Mouse (Mus musculus): ENCODE results near the gene Tsfm. TPM values are rescaled to one million over a fixed set of nuclear protein-coding genes. Genes with fewer than 3 reads are reported as not detected.
A peak's percentile ranks its signal among the peaks of the same experiment; 100 is the strongest.

Gene Tsfm
- total RNA-seq, 2 experiments from 2014 or later: 20.4 to 22.4 TPM

DNA sequence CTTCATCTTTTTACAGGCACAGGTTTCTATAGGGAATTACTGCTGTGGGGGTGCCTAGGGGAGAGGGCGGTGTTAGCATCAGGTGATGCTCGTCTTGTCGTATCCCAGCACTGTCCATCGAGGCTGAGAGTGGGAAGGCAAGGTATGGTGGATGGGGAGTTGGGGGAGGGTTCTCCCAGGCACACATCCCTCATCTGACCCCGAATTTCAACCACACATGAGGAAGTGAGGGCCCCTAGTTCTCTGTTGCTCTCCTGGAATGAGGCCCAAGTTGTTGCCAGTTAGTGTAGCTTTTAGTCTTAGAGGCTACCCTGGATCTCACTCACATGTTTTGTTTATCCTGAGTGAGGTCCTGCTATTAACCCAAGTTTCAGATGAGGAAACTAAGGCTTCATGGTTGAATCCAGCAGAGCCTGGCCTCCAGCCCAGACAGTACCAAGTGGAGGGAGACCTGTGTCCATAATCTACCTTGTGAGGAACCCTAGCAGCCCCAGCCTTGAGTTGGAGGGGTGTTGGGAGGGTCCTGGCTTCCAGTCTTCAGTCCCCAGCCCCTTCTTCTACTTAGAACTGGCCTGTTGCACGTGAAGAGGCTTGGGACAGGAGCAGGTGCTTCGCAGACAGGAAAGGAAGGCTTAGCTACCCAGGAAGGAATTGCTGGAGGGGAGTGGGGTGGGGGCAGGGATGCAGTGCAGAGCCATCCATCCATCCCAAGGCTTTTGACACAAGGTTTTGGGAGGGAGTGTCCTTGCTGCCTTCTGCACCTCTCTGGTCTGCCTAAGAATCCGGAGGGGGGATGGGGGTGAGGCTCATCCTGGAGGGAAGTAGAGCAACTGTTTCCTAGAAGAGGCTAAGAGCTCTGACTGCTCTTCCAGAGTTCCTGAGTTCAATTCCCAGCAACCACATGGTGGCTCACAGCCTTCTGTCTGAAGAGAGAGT is 43.2 kb downstream of the Tsfm start:
- DNase-seq (ENCODE audit: low spot score): no peak

DNA sequence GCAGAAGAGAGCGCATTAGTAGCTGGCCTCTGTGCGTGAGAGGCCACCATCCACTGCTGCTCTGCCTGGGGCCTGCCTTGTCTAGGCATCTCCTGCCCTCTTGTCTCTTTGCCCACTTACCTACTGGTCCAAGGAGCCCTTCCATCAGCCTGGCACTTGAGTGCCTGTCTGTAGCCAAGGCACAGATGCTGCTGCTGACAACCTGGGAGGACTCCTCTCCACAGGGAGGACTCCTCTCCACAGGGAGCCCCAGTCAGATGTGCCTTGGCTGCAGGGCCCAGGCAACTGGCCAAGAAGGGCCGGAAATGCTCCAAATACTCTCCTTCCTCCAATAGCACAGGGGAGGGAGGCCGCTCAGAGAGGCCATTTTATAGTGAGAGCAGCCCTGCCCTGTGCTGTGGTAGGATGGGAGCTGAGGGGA is 44.1 kb downstream of the Tsfm start:
- DNase-seq (ENCODE audit: low spot score): peak; percentile 92

DNA sequence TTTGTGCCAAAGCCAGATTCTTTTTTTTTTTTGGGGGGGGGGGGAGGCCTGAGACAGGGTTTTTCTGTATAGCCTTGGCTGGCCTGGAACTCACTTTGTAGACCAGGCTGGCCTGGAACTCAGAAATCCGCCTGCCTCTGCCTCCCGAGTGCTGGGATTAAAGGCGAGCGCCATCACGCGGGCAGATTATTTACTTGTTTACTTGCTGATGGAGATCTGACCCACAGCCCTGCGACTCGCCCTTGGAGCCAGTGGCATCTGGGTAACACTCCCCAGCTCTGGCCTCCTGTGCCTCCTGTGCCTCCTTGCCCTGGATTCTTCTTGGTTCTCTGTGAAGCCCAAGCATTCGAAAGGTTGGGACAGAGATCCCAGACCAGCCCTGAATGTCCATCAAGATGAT is 45.1 kb downstream of the Tsfm start:
- DNase-seq (ENCODE audit: low spot score): no peak

DNA sequence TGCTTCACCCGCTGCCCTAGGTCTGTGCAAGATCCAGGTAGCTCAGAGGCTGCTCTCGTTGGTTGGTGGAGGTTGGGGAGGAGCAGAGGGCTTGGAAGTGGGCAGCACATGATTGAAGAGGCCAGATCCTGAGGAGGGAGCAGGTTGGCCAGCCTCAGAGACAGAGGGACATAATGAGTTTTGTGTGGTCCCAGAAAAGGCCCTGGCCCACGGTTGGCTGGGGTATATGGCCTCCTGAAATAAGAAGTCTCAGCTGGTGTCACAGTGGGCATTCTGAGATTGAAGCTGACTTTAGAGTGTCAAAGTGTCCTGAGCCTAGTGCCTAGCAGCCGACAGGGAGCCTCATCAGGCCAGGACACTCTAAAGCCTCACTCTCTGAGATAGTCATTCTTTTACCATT is 45.5 kb downstream of the Tsfm start:
- DNase-seq (ENCODE audit: low spot score): no peak

DNA sequence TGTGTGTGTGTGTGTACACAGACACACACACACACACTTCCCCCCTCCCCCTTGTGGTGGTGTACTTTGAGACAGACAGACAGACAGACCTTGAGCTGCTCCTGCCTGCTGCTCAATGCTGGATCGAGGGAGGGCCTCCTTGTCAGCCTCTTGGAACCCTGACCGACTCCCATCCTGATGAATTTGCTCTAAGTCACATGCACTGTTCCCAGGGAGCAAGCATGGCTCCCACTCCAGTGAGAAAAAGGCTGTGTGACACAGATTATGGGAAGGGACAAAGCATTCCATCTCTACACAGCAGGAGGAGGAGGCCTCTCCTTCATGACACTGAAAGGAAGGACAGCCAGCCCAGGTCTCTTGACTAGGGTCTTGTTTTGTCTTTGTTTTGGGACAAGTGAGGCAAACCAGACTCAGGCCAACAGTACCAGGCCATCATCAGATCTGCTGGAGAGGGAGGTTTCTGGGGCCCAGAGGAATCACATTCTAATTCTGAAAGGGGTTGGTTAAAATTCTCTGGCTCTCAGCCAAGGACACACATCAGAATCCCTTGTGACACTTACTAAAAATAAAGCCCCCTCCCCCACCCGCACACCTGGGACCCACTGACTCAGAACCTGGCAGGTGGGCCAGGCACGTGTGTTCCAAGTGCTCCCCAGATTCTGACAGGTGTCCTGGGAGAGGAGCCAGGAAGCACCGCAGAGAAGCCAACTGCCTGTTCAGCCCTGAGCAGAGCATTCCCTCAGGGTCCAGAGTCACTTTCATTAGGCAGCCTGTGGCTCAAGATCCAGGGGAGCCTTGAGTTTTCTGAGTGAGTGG is 46.2 kb downstream of the Tsfm start:
- DNase-seq (ENCODE audit: low spot score): peak; percentile 78

DNA sequence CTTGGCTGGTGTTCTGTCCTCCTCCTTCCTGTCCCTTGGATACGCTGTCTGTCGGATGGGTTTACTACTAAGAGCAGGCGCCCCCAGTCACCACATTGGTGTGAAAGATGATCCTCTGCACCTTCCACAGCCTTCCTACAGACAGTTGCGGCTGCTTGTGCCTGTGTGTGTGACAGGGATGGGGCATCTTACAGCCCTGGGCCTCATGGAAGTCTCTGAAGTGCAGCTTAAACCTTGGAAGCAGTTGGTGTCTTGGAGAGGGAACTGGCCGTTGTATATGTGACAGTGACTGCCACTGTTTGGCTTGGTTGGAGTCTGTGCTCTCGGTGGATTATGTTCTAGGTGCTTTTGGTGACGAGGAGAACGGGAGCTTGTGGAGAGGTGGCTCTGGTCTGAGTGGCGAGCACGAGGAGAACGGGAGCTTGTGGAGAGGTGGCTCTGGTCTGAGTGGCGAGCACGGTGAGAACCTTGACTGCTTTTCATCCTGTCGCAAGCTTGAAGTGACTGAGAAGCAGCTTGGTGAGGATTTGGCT is 47.4 kb downstream of the Tsfm start:
- DNase-seq (ENCODE audit: low spot score): no peak

DNA sequence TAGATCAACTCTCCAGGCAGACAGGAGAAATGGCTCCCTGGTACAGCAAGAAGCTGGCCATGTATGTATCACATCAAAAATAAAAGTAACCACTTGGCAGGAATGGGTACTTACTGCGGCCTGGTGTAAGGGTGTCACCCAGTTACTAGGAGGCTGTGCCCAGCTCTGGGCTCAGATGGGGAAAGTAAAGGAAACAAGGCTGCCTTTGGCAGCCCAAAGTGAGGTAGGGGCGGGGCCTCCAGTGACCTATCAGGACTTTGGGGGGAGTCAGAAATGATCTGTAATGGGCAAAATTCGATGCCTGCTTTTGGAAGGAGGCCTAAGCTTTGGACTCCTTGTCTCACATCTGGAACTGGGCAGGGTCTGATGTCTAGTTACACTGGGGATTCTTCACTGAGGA is 48.9 kb downstream of the Tsfm start:
- DNase-seq (ENCODE audit: low spot score): no peak

DNA sequence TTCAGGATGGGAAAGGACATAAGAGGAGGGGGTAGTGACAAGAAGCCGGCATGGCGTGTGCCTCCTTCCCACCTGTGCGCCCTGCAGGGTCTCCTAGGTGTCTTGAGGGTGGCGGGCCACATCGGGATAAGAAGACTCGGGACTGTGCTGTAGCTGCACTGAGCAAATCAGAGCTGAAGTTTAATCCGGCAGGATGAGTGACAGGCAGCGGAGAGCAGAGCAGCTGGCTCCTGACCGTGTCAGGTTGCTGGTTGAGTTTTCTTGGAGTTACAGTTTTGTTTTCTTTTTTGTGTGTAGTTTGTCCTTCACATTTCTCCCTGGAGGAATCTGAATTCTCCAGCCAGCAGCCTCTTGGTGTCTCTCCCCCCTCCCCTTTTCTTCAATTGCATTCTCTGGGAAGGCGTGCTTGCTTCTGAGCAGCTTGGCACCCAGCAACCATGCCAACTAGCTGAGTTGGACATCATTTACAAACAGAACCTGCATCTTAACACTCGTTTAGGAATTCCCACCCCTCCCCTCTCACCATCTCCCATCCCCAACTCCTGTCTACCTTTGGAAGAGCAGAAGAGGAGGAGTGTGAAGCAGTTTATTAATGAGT is 49.6 kb downstream of the Tsfm start:
- peak; percentile 64 for DNase-seq (ENCODE audit: low spot score)

DNA sequence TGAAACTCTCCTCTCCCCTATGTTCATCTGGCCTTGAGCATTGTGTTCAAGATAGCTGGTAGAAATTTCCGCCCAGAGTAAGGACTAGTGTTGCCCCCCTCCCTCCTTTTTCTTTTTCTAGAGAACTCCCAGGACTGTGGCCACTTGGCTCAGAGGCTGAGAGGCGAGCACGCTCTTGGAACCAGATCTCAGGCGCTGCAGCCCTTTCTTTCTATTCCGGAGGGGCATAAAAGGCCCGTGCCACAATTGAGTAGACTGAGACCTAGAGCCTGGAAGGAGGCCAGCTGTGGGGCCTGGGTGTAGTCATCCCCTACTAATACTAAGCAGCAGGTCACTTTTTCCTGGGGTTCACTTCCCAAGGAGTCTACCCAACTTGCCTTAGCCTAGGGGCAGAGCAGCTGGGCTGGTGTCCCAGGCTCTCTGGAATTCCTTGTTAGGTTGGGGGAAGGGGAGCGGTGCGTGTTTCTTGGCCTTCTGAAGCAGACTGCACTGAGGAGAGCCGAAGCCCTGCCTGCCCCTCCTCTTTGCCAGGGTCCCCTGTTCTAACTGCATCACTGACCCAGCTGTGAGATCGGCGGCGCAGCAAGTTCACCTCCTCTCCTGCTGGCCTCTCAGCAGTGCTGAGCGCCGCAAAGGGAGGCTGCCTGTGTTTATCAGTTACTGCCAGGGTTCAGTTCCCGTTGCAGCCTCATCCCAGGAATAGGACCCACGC is 50.3 kb downstream of the Tsfm start:
- DNase-seq (ENCODE audit: low spot score): peak; percentile 66

DNA sequence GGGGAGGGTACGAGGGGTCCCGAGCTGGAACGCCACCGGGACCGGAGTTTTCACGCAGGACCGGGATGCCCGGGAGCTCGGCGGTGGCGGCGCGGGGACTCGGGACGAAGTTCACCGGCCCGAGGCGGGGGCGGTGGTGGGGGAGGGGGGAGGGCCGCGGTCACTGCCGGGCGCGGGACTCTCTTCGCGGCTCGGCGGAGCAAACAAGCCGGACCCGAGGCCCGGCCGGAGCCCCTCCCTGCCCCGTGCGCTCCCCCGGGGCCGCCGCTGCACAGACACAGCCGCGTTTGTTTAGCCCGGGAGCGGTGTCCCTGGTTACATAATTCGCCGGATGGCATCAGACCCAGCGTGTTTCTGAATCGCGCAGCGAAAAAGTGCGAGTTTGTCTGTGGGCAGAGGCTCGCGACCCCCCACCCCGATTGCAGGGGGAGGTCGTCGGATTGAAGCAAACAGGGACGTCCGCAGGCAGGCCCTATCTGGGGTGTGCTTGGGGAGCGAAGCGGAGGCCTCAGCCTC is 50.9 kb downstream of the Tsfm start:
- DNase-seq (ENCODE audit: low spot score): no peak

DNA sequence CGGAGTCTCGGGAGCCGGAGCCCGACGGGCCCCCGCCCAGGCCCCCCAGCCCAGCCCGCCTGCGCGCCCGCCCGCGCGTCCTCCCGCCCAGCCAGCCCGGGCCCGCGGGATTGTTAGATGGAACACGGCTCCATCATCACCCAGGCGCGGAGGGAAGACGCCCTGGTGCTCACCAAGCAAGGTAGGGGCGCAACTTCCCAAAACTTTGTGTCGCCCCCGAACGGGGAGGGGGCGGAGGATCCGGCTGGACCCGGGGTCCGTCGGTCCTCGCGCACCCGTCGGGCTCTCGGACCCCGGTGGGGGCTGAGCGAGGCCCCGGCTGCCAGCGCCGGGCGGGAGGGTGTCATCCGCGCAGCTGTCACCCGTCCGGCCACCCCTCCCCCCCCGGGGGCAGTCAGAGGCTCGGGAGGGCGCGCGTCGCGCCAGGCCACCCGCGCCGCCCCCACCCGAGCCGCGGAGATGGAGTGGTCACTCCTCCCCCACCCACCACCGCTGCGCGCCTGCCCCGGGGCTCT is 51.5 kb downstream of the Tsfm start:
- DNase-seq (ENCODE audit: low spot score): peak; percentile 71

DNA sequence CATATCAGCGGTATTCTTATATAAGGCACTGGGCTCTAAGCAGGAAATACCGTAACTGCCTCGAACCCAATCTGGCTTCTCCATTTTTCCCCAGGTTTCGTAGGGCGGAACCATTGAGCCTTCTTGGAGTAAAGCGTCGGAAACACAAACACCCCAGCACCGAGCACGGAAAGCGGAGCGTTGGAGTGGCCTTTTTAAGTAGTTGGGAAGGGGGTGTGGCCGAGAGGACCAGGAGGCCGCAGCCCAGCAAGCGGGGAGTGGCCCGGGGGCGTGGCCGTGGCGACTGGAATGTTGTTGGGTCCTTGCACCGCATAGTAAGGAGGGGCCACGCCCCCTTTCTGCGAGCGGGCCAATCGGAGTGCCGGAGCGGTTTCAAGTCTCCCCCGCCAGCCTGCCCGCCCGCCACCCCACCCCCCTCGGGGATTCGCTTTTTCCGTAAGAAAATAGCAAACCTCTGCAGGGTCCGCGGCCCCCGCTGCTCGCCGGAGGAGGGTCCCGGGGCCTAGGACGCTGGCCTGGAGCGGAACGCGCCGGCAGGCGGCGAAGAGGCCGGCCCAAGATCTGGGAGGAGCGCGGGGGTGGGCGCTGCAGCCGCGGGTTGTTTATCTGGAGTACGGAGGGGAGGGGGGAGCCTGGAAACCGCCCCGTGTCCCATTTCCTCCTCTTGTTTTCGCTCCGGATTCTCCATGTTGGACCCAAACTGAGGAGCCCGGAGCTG is 52.2 kb downstream of the Tsfm start, which contains the start of gene Ctdsp2:
Ctdsp2 (plus strand) TSS at position 441 of the 718 bp plus-strand sequence.
- peak; percentile 100 for DNase-seq (ENCODE audit: low spot score)

DNA sequence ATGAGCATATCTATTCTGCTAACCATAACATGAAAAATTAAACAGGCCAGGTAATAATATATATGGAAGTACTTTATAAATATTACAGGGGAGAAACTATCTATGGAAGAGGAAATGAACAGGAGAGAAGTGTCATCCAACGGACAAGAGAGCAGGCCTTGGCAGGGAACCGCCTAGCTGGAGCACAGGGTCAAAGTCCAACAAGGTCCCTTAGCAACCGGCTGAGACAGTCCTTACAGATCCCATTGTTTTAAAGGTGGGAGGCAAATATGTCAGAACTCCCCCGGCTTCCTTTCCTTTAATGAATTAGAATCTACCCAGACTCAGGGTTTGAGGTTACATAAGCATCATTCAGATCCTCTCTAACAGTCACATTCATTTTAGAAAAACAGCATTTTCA is 53.6 kb downstream of the Tsfm start:
- no peak for DNase-seq (ENCODE audit: low spot score)

DNA sequence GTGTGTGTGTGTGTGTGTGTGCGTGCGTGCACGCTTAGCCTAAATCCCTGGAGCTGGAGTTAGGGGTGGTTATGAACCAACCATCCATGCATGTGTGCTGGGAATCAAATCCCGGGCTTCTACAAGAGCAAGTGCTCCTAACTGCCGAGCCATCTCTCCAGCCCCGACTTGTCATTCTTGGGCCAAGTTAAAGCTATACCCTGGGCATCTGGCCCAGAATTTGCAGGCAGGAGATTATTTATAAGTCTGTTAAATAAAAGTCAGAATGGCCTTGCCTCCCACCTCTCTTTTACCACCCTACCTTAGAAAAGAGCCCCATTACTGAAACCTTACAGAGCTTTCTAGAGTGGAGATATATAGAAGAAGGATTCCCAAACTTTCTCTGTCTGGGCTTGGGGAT is 54.9 kb downstream of the Tsfm start:
- DNase-seq (ENCODE audit: low spot score): no peak

DNA sequence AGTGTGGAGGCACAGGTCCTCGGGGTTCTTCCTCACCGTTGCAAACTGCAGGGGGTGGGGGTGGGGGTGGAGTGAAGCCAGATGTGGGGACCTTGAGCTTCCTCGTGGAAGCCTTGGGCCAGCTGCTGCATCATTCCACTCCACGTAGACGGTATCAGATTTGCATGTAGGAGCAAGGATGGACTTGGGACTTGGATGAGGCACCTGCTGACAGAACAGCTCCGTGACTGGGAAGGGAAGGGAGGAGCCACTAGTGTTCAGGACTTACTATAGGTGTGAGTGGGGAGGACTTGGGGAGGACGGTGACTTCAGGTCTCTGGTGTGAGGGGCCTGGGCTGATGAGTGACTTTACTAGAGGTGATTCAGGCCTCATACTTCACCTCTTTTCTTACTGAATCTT is 57.7 kb downstream of the Tsfm start:
- no peak for DNase-seq (ENCODE audit: low spot score)

DNA sequence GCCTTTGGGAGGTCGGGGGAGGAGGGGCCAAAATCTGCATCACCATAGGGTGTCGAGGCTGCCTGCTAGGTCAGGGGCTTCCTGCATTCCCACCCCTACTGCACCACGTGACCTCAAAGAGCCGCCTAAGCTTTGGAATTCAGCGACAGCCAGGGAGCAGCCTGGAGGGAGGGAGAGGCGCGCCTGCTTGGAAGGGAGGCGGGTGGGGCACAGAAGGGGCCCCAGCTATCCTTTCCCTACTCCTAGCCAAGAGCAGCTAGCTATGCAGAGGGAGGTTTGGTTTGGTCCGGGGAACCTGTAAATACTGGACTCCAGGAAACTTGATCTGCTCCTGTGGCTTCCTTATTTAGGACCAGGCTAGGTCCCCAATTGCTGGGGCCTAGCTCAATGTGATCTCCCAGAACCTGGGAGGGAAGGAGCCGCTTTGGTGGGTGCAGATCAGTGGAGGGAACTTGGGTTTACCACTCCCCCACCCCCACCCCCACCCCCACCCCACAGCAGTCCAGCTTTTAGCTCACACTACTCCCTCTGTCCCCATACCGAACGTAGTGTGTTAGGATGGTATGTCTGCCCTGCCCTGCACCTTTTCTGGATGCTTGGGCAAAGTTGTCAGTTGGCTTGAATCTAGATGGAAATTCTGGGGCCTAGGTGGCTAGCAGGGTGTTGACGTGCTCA is 58.5 kb downstream of the Tsfm start:
- DNase-seq (ENCODE audit: low spot score): peak; percentile 71

DNA sequence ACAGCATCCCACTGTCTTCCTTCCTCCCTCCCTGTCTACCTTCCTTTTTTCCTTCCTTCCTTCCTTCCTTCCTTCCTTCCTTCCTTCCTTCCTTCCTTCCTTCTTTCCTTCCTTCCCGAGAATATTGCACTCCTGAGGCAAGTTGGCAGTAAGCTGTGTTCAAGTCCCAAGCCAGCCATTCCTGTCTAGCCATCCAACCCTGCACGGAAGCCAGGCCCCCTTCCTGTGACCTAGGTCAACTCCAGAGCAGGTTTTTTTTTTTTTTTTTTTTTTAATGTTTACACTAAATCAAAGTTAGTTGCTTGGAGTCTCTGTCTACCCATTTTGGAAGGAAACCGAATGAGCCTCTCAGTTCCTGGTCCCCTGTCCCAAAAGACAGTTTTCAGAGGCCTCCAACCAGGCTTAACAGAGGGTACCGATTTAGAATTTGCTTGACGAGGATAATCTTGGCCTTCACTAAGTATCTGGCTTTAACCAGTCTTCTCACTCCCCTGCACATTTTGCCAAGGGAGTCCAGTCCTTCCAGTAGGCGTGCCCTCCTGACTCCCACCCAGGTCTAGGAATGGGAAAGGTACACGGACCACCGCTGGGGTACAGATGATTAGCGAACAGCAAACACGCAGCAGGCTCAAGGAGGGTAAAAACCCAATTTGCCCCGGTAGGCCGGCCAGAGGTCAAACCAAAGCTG is 59.1 kb downstream of the Tsfm start:
- DNase-seq (ENCODE audit: low spot score): no peak

DNA sequence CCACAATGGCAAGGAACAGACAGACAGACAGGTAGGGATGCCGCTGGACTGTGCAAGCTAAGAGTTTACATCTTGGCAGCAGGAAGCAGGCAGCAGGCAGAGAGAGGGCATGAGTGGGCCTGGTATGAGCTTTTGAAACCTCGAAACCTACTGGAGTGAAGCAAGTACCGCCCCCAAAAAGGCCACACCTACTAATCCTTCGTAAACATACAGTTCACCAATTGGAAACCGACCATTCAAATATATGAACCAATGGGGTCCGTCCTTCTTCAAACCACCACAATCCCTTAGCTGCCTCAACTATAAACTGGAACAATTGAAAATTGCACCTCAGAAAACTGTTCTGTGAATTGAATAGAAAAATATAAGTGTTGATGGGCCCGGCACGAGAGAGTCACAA is 66.8 kb downstream of the Tsfm start:
- DNase-seq (ENCODE audit: low spot score): no peak

DNA sequence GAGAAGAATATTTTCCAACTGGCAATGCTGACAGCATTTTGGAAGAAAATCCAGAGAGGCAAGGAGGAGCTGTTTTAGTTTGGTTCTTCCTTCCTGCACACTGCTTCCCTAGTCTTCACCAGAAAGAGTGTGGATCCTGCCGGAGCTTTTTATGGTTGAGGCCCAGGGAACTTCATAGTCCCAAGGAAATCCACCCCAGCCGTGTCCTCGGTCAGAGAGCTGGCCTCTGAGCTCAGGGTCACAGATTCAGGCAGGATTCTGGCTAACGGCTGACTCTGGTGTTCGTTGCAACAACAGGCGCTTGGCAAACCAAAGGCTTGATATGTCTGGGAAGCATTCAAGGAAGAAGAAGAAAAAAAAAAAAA is 67.7 kb downstream of the Tsfm start:
- DNase-seq (ENCODE audit: low spot score): peak; percentile 45
